Mouse (Mus musculus) ES-Bruce4 (cell line): Measurements from ENCODE around the gene Fam234a. TPM values are rescaled to one million over a fixed set of nuclear protein-coding genes. Genes with fewer than 3 reads are reported as not detected.

Experiments used
- H3K27ac ChIP-seq: 2 replicates; pipeline ENCODE4 v1.5.1; 2012; ENCODE audit warnings: low read length, inconsistent platforms; ENCODE audit not compliant: insufficient read depth
- H3K27me3 ChIP-seq: 2 replicates; pipeline ENCODE4 v1.6.1; 2012; ENCODE audit warnings: mild to moderate bottlenecking, low read length, inconsistent platforms; ENCODE audit not compliant: control insufficient read depth, poor library complexity, insufficient read depth, severe bottlenecking
- H3K36me3 ChIP-seq: 2 replicates; pipeline ENCODE4 v1.6.1; 2012; ENCODE audit warnings: inconsistent platforms, mild to moderate bottlenecking, low read length, moderate library complexity; ENCODE audit not compliant: control insufficient read depth, poor library complexity, insufficient read depth, severe bottlenecking
- H3K4me1 ChIP-seq: one replicate; pipeline ENCODE4 v1.8.1; 2011; ENCODE audit warnings: low read length; ENCODE audit not compliant: control insufficient read depth, insufficient read depth
- H3K4me3 ChIP-seq: 2 replicates; pipeline ENCODE4 v1.5.1; 2011; ENCODE audit warnings: low read depth, mild to moderate bottlenecking, low read length
- H3K9ac ChIP-seq: 2 replicates; pipeline ENCODE4 v1.6.1; 2012; ENCODE audit warnings: low read depth, mild to moderate bottlenecking, inconsistent platforms; ENCODE audit not compliant: poor library complexity, severe bottlenecking
- H3K9me3 ChIP-seq: replicated peaks from 2 replicates; pipeline ENCODE4 v1.6.1; 2012; ENCODE audit warnings: mild to moderate bottlenecking, low read length, inconsistent platforms; ENCODE audit not compliant: control insufficient read depth, poor library complexity, insufficient read depth, severe bottlenecking
- CTCF ChIP-seq: IDR thresholded peaks from one replicate; pipeline ENCODE4 v1.8.1; 2011; ENCODE audit warnings: low read depth, low read length
- EP300 ChIP-seq: IDR thresholded peaks from 2 replicates; pipeline ENCODE4 v1.6.1; 2011; ENCODE audit warnings: low read depth, low read length; ENCODE audit not compliant: insufficient read depth
- POLR2A ChIP-seq: IDR thresholded peaks from one replicate; pipeline ENCODE4 v1.8.1; 2011; ENCODE audit warnings: low read length; ENCODE audit not compliant: insufficient read depth
- polyA plus RNA-seq: library from polyadenylated mRNA; stranded (reverse); fragments of >200 nt; gene quantifications from 2 replicates; pipeline ENCODE4 v1.2.4, GENCODE M21; 2011; ENCODE audit warnings: low read depth; ENCODE audit not compliant: missing spikeins, insufficient read depth, insufficient read length

Fam234a gene
- polyA plus RNA-seq, 1 experiment = 23.7 TPM

- H3K9ac ChIP-seq = peak overlapping the region; percentile 50
- H3K27me3 ChIP-seq = no peaks in the 10 kb centered on the region; the same call in 1 of the 2 replicates
- no peaks in the 10 kb centered on the region for H3K9me3 ChIP-seq
- no peaks in the 10 kb centered on the region for H3K36me3 ChIP-seq
- no peak overlapping the region for H3K27ac ChIP-seq
- H3K4me1 ChIP-seq = peaks cover 4% of the 10 kb centered on the region
- peak overlapping the region; percentile 94 for H3K4me3 ChIP-seq
- TF ChIP-seq EP300 = no peak
- no peak for TF ChIP-seq CTCF
- TF ChIP-seq POLR2A = no peak
Measured at GRCm38 (mm10) chr17:26203321-26203811, 40.7 kb downstream of the Fam234a start.

GRCm38 (mm10) chr17:26202737-26203136 is 41.3 kb downstream of the Fam234a start, which contains the start of gene Rgs11:
Rgs11 (plus strand) TSS chr17:26202951.
- no peaks in the 10 kb centered on the region; the same call in 1 of the 2 replicates for H3K27me3 ChIP-seq
- H3K9me3 ChIP-seq = no peaks in the 10 kb centered on the region

GRCm38 (mm10) chr17:26201998-26202397 is 42.0 kb downstream of the Fam234a start:
- H3K36me3 ChIP-seq = no peaks in the 10 kb centered on the region
- TF ChIP-seq EP300 = no peak
- no peak for TF ChIP-seq CTCF
- TF ChIP-seq POLR2A = no peak
- H3K9me3 ChIP-seq = no peaks in the 10 kb centered on the region
- peaks cover 4% of the 10 kb centered on the region for H3K4me1 ChIP-seq
- no peak overlapping the region for H3K9ac ChIP-seq
- H3K4me3 ChIP-seq = no peak overlapping the region
- no peaks in the 10 kb centered on the region; the same call in 1 of the 2 replicates for H3K27me3 ChIP-seq
- H3K27ac ChIP-seq = no peak overlapping the region

More at GRCm38 (mm10) chr17:26202737-26203136, 41.3 kb downstream of the Fam234a start, which contains the start of gene Rgs11:
- H3K36me3 ChIP-seq = no peaks in the 10 kb centered on the region
- peak within 1 kb of the TSS; percentile 94 for H3K4me3 ChIP-seq
- peak; percentile 33 for TF ChIP-seq POLR2A
- no peak for TF ChIP-seq CTCF
- TF ChIP-seq EP300 = no peak
- H3K27ac ChIP-seq = no peak within 1 kb of the TSS
- peak within 1 kb of the TSS; percentile 50 for H3K9ac ChIP-seq
- peaks cover 4% of the 10 kb centered on the region for H3K4me1 ChIP-seq

- H3K4me1 ChIP-seq = peaks cover 4% of the 10 kb centered on the region
- H3K9ac ChIP-seq = peak overlapping the region; percentile 78
- H3K9me3 ChIP-seq = no peaks in the 10 kb centered on the region
- H3K36me3 ChIP-seq = no peaks in the 10 kb centered on the region
- H3K27ac ChIP-seq = no peak overlapping the region
- TF ChIP-seq CTCF (no peak), EP300 (no peak), POLR2A (no peak)
- H3K4me3 ChIP-seq = peak overlapping the region; percentile 85
- no peaks in the 10 kb centered on the region; the same call in 1 of the 2 replicates for H3K27me3 ChIP-seq
Measured at GRCm38 (mm10) chr17:26200831-26201705, 43.0 kb downstream of the Fam234a start.

- H3K4me3 ChIP-seq = no peak within 1 kb of the TSS
- no peaks in the 10 kb centered on the region for H3K9me3 ChIP-seq
- no peak within 1 kb of the TSS for H3K9ac ChIP-seq
- TF ChIP-seq EP300 = no peak
- no peak for TF ChIP-seq POLR2A
- TF ChIP-seq CTCF = no peak
- H3K4me1 ChIP-seq = peaks cover 1% of the 10 kb centered on the region
- no peaks in the 10 kb centered on the region for H3K36me3 ChIP-seq
- no peak within 1 kb of the TSS for H3K27ac ChIP-seq
- no peaks in the 10 kb centered on the region; the same call in 1 of the 2 replicates for H3K27me3 ChIP-seq
Measured at GRCm38 (mm10) chr17:26198892-26199291, 45.1 kb downstream of the Fam234a start, which contains the start of gene Pdia2. Pdia2 (minus strand) TSS chr17:26199087.
